Mouse (Mus musculus): ENCODE data around the gene Clpsl2. TPM values are rescaled to one million over a fixed set of nuclear protein-coding genes. Genes with fewer than 3 reads are reported as not detected.

The Clpsl2 gene
- polyA plus RNA-seq, 1 experiment: not detected

GRCm38 (mm10) chr17:28590596-28590995 is 41.4 kb downstream of the Clpsl2 start:
- no peaks in the 10 kb centered on the region for H3K4me1 ChIP-seq (ENCODE audit: control insufficient read depth, insufficient read depth, low read length)
- H3K27ac ChIP-seq (ENCODE audit: insufficient read depth, low read length): no peak overlapping the region
- 89% methylated on average over 3 of the region's 3 CpGs for WGBS
- no peak overlapping the region for H3K4me3 ChIP-seq (replicated peaks; ENCODE audit: insufficient read depth, low read depth, low read length)
- TF ChIP-seq CTCF (IDR thresholded peaks at IDR 0.05; ENCODE audit: borderline replicate concordance, insufficient read depth, low read depth, low read length) (no peak), POLR2A (IDR thresholded peaks at IDR 0.05; ENCODE audit: borderline replicate concordance, insufficient read depth, low read length) (no peak)
- no peaks in the 10 kb centered on the region for H3K27me3 ChIP-seq (ENCODE audit: control insufficient read depth, insufficient read depth, low read length)
- no peak for DNase-seq

GRCm38 (mm10) chr17:28591476-28591875 is 42.3 kb downstream of the Clpsl2 start:
- DNase-seq: no peak
- TF ChIP-seq CTCF (IDR thresholded peaks at IDR 0.05; ENCODE audit: borderline replicate concordance, insufficient read depth, low read depth, low read length): no peak
- TF ChIP-seq POLR2A (IDR thresholded peaks at IDR 0.05; ENCODE audit: borderline replicate concordance, insufficient read depth, low read length): no peak
- no peaks in the 10 kb centered on the region for H3K27me3 ChIP-seq (ENCODE audit: control insufficient read depth, insufficient read depth, low read length)
- no peak overlapping the region for H3K27ac ChIP-seq (ENCODE audit: insufficient read depth, low read length)
- 86% methylated on average over 5 of the region's 5 CpGs for WGBS
- no peaks in the 10 kb centered on the region for H3K4me1 ChIP-seq (ENCODE audit: control insufficient read depth, insufficient read depth, low read length)
- H3K4me3 ChIP-seq (replicated peaks; ENCODE audit: insufficient read depth, low read depth, low read length): no peak overlapping the region

- no peak for TF ChIP-seq POLR2A (IDR thresholded peaks at IDR 0.05; ENCODE audit: borderline replicate concordance, insufficient read depth, low read length)
- peak; percentile 79 for TF ChIP-seq CTCF (IDR thresholded peaks at IDR 0.05; ENCODE audit: borderline replicate concordance, insufficient read depth, low read depth, low read length)
- Histone ChIP-seq H3K27me3 (ENCODE audit: control insufficient read depth, insufficient read depth, low read length) (no peaks in the 10 kb centered on the region), H3K4me1 (ENCODE audit: control insufficient read depth, insufficient read depth, low read length) (no peaks in the 10 kb centered on the region), H3K4me3 (replicated peaks; ENCODE audit: insufficient read depth, low read depth, low read length) (no peak overlapping the region), H3K27ac (ENCODE audit: insufficient read depth, low read length) (no peak overlapping the region)
- peak; percentile 63 to 71 for DNase-seq
- 6% methylated on average over 4 of the region's 4 CpGs for WGBS
These were observed 43.8 kb downstream of the Clpsl2 start for GRCm38 (mm10) chr17:28592998-28593397.

GRCm38 (mm10) chr17:28593965-28594364 is 44.8 kb downstream of the Clpsl2 start:
- WGBS: 61% methylated on average over 4 of the region's 4 CpGs
- H3K4me3 ChIP-seq (replicated peaks; ENCODE audit: insufficient read depth, low read depth, low read length): no peak overlapping the region
- H3K27ac ChIP-seq (ENCODE audit: insufficient read depth, low read length): no peak overlapping the region

GRCm38 (mm10) chr17:28600780-28601179 is 51.6 kb downstream of the Clpsl2 start:
- no peaks in the 10 kb centered on the region for H3K4me1 ChIP-seq (ENCODE audit: control insufficient read depth, insufficient read depth, low read length)
- DNase-seq: no peak
- no peaks in the 10 kb centered on the region for H3K27me3 ChIP-seq (ENCODE audit: control insufficient read depth, insufficient read depth, low read length)
- H3K27ac ChIP-seq (ENCODE audit: insufficient read depth, low read length): no peak overlapping the region
- TF ChIP-seq POLR2A (IDR thresholded peaks at IDR 0.05; ENCODE audit: borderline replicate concordance, insufficient read depth, low read length) (no peak), CTCF (IDR thresholded peaks at IDR 0.05; ENCODE audit: borderline replicate concordance, insufficient read depth, low read depth, low read length) (no peak)
- no peak overlapping the region for H3K4me3 ChIP-seq (replicated peaks; ENCODE audit: insufficient read depth, low read depth, low read length)
- 86% methylated on average over 5 of the region's 5 CpGs for WGBS

More at GRCm38 (mm10) chr17:28593965-28594364, 44.8 kb downstream of the Clpsl2 start:
- no peaks in the 10 kb centered on the region for H3K27me3 ChIP-seq (ENCODE audit: control insufficient read depth, insufficient read depth, low read length)
- H3K4me1 ChIP-seq (ENCODE audit: control insufficient read depth, insufficient read depth, low read length): no peaks in the 10 kb centered on the region
- no peak for DNase-seq
- no peak for TF ChIP-seq CTCF (IDR thresholded peaks at IDR 0.05; ENCODE audit: borderline replicate concordance, insufficient read depth, low read depth, low read length)
- TF ChIP-seq POLR2A (IDR thresholded peaks at IDR 0.05; ENCODE audit: borderline replicate concordance, insufficient read depth, low read length): no peak

- no peak overlapping the region for H3K27ac ChIP-seq (ENCODE audit: insufficient read depth, low read length)
- no peaks in the 10 kb centered on the region for H3K4me1 ChIP-seq (ENCODE audit: control insufficient read depth, insufficient read depth, low read length)
- no peaks in the 10 kb centered on the region for H3K27me3 ChIP-seq (ENCODE audit: control insufficient read depth, insufficient read depth, low read length)
- no peak overlapping the region for H3K4me3 ChIP-seq (replicated peaks; ENCODE audit: insufficient read depth, low read depth, low read length)
- DNase-seq: no peak
- 58% methylated on average over 9 of the region's 9 CpGs for WGBS
- TF ChIP-seq CTCF (IDR thresholded peaks at IDR 0.05; ENCODE audit: borderline replicate concordance, insufficient read depth, low read depth, low read length) (no peak), POLR2A (IDR thresholded peaks at IDR 0.05; ENCODE audit: borderline replicate concordance, insufficient read depth, low read length) (no peak)
These were observed 52.5 kb downstream of the Clpsl2 start for GRCm38 (mm10) chr17:28601557-28602250.

Other genes starting within 250 kb of the Clpsl2 start
- 16.5 and 18.4 TPM in 2 replicates for gene Fance, start 235.9 kb upstream of the Clpsl2 start, polyA plus RNA-seq (2012; rRNA removed)
- gene Rpl10a, start 220.9 kb upstream of the Clpsl2 start, polyA plus RNA-seq (2012; rRNA removed): 808 and 827 TPM in 2 replicates
- gene Tead3, start 198.6 kb upstream of the Clpsl2 start, polyA plus RNA-seq (2012; rRNA removed): 2.3 and 3.2 TPM in 2 replicates
- gene Tulp1, start 184.2 kb upstream of the Clpsl2 start, polyA plus RNA-seq (2012; rRNA removed): 0.29 TPM in 1 of 2 replicates, not detected in the other
- 8.6 and 8.9 TPM in 2 replicates for gene Fkbp5, start 31.9 kb upstream of the Clpsl2 start, polyA plus RNA-seq (2012; rRNA removed)
- gene Armc12, start 18.6 kb upstream of the Clpsl2 start, polyA plus RNA-seq (2012; rRNA removed): not detected in 2 replicates
- gene Clps, start 11.4 kb downstream of the Clpsl2 start, polyA plus RNA-seq (2012; rRNA removed): 0.28 TPM in 1 of 2 replicates, not detected in the other
- 17.8 and 20.4 TPM in 2 replicates for gene Lhfpl5, start 26.2 kb downstream of the Clpsl2 start, polyA plus RNA-seq (2012; rRNA removed)
- 45.9 and 47.5 TPM in 2 replicates for gene Srpk1, start 73.3 kb downstream of the Clpsl2 start, polyA plus RNA-seq (2012; rRNA removed)
- gene Slc26a8, start 140.8 kb downstream of the Clpsl2 start, polyA plus RNA-seq (2012; rRNA removed): 4.9 and 5.5 TPM in 2 replicates
- 114 and 116 TPM in 2 replicates for gene Mapk14, start 141.9 kb downstream of the Clpsl2 start, polyA plus RNA-seq (2012; rRNA removed)
- 1.0 and 2.0 TPM in 2 replicates for gene AC170998.1, start 176.7 kb downstream of the Clpsl2 start, polyA plus RNA-seq (2012; rRNA removed)
- 5.6 TPM in 2 replicates for gene Mapk13, start 219.9 kb downstream of the Clpsl2 start, polyA plus RNA-seq (2012; rRNA removed)